Mouse (Mus musculus): ENCODE data around the gene Gm10643.

DNA sequence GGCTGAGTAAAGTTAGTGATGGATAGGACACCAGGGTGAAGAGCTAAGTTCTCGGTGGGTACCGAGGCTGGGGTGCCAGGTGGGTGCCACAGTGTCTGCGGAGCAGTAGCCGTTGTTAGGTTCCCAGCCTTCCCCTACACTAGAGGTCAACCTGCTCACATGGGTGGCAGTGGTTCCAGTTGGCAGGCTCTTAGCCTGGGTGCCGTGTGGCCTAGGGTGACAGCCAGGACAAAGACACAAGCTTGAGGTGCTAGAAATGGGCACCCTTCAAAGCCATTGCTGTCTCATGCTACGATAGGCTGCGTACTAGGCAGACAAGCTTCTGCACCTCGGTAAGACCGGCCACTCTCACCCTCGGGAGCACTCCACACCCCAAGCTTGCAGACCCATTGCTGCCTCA, 7.4 kb upstream of the Gm10643 start:
- TF ChIP-seq CTCF (IDR thresholded peaks at IDR 0.05; ENCODE audit: borderline replicate concordance, extremely low read depth, insufficient read depth, insufficient read length) (no peak), POLR2A (IDR thresholded peaks at IDR 0.05; ENCODE audit: borderline replicate concordance, extremely low read depth, insufficient read depth, insufficient read length, poor library complexity, severe bottlenecking) (no peak)
